Mouse (Mus musculus) cerebellum, postnatal 10 days (tissue): Measurements from ENCODE around the gene Hp.

Experiments
- DNase-seq, 2 experiments: peaks; one replicate each; pipeline ENCODE4 v3.0.0; 2021; ENCODE audit warnings: mixed read lengths in 2 of 2

Gene Hp

DNA sequence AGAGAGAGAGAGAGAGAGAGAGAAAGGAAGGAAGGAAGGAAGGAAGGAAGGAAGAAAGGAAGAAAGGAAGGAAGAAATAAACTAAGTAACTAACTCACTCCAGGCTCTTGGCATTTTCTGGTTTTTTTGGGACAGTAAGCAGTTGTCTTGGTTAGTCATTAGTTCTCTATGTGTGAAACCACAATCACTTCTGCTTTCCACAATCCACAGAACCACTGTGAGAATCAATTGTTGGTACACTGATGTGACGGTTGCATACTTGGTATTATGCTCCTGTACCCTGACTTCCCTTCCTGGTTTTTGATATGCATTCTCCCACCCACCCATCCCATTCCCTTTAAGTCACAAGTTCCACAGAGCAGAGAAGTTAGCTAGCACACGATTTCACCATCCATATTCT lies 15.1 kb downstream of the Hp start:
- no peak for DNase-seq

DNA sequence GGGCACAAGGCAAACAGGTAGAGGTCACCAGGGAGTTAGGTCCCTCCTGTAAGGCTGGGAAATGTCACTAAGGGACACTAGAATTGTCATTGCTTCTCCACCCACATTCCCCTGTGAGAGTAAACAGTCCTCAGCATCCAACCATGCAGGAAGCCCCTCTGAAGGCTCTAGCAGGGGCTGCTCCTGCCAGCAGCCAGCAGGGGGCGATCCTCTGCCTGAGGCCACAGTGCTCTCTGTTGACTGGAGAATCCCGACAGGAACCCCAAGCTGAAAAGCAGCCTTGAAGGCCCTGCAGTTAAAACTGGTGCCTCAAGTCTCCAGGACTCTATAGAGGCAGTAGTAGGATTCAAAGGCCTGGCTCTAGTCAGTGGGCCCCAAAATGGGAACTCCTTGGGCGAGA lies 27.3 kb downstream of the Hp start:
- DNase-seq: peak; percentile 54

- no peak for DNase-seq
Measured at GRCm38 (mm10) chr8:109544049-109544448, 34.9 kb downstream of the Hp start.

GRCm38 (mm10) chr8:109542748-109543519 lies 36.0 kb downstream of the Hp start:
- DNase-seq: no peak

GRCm38 (mm10) chr8:109542165-109542564 lies 36.8 kb downstream of the Hp start:
- DNase-seq: no peak

- DNase-seq: peak; percentile 89 to 90
Measured at GRCm38 (mm10) chr8:109536703-109537102, 42.3 kb downstream of the Hp start.

DNA sequence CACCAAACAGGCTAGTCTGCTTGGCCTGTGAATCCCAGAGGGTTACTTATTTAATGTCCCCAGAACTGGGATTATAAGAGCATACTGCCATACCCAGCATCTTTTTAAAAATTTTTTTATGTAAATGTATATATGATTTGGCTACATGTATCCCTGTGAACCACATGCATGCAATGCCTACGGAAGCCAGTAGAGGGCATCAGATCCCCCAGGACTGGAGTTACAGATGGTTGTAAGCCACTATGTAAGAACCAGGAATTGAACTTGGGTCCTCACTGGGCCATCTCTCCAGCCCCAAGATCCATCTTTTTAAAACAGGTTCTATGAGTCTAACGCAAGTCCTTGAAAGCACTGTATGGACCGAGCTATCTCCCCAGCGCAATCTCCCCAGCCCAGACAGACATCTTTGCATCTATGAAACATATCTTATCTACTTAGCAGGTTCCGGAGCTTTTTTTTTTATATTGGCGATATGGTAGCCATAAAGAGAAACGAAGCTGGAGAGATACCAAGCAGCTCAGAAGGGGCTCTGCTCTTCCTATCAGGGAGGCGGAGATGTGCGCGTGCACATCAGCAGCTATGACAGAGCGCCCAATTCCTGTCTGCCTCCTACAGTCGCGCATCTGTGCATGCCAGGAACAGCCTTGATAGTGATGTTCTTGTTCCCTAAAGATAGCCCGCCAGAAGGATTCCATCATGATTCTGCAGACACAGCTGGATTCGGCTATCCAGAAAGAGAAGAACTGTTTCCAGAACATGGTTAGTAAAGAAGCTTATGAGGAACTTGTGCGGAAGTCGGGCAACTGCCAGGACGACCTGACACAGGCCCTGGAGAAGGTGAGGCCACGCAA lies 43.6 kb downstream of the Hp start:
- peak; percentile 66 to 67 for DNase-seq
